Mouse (Mus musculus) cerebellum, postnatal 10 days (tissue): ENCODE measurements around the gene 1700021F05Rik.
"Not testable (repeated sequence)": the region's sequence is repeated elsewhere in the genome, so short reads cannot be mapped to it uniquely, and the experiment has no call there.

Experiments
- DNase-seq, 2 experiments: peaks; one replicate each; pipeline ENCODE4 v3.0.0; 2021; ENCODE audit warnings: mixed read lengths in 2 of 2

The 1700021F05Rik gene

GRCm38 (mm10) chr10:43537652-43538051 is 3.1 kb downstream of the 1700021F05Rik start:
- DNase-seq: no peak

GRCm38 (mm10) chr10:43534382-43534781 is 6.4 kb downstream of the 1700021F05Rik start:
- DNase-seq: no peak

DNA sequence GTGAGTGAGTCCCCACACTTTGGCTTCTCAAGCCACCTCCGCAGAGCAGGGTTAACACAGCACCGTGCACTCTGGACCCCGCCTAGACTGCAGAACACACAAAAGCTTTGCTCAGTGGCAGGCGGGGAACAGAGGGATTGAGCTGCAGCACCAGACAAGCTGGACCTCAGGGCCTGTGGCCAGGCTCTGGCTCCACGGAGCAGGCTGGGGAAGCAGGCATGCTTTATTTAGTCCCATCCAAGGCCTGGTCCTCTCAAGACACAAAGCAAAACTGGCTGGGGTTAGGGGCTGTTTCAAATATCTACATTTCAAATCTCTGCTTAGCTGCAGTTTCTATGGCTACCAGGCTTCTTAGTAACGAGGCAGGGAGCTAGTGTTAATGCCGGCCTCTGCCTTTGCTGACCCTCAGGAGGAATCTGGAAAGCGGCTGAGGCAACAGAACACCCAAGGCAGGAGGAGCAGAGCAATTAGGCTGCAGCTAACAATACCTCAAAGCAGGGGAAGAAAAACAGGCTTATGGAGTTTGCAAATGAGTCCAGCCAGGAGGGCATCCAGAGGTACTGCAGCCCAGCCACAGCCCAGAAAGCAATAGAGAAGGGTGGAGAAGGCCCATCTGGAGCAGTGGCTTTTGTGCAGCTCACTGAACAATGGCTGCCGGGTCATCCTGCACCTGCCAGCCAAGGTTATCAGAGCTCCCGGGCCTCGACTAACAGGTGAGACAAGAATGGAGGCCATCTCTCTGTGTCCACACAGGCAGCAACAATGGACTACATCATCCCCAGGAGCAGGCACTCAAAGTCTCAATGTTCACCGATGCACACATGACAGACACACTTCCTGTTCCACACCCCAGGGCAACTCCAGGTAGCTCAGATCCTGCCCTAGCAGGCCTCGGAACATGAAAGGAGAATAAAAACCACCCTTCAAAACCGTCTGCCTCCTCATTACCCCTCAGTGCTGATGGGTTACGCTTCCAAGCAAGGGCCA is 13.2 kb downstream of the 1700021F05Rik start:
- DNase-seq: peak; percentile 26 to 44

DNA sequence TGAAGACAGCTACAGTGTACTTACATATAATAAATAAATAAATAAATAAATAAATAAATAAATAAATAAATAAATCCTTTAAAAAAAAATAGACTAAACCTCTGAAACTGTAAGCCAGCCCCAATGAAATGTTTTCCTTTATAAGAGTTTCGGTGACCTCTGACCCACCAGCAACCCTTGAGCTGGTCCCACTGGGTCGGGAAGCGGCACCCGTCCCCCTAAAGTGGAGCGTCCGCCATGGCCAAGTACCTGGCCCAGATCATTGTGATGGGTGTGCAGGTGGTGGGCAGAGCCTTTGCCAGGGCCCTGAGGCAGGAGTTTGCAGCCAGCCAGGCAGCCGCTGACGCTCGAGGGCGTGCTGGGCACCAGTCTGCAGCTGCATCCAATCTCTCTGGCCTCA is 16.9 kb downstream of the 1700021F05Rik start, which contains the start of gene Gm9803:
Gm9803 (plus strand) TSS at position 154 of the 400 bp plus-strand sequence.
- DNase-seq: not testable (repeated sequence)

GRCm38 (mm10) chr10:43519977-43520376 is 20.8 kb downstream of the 1700021F05Rik start:
- DNase-seq: no peak

- no peak for DNase-seq
These were observed 22.4 kb downstream of the 1700021F05Rik start for GRCm38 (mm10) chr10:43518368-43518767.

- peak; percentile 63 to 68 for DNase-seq
These were observed 23.0 kb downstream of the 1700021F05Rik start for GRCm38 (mm10) chr10:43517836-43518235.

GRCm38 (mm10) chr10:43516992-43517660 is 23.7 kb downstream of the 1700021F05Rik start:
- peak in 1 of 2 experiments; percentile 24 for DNase-seq

DNA sequence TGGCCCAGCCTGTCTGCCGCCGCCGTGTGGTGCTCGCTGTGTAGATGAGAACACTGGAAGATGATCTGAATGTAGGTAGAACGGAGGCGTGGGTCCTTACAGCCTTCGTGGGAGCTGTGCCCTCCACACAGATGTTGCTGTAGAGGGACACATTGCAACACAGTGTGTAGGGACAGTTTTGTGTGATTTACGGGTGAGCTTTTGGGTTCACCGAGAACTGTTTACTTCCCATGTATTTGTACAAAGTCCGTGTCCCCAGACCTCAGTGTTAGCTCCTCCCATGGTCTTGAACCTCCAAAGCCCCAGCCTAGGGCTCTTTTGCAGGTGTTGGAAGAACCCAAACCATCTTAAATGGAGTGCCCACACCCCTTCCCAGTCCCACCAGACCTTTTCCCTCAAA is 27.8 kb downstream of the 1700021F05Rik start:
- no peak for DNase-seq

GRCm38 (mm10) chr10:43509228-43509627 is 31.6 kb downstream of the 1700021F05Rik start:
- DNase-seq: no peak

DNA sequence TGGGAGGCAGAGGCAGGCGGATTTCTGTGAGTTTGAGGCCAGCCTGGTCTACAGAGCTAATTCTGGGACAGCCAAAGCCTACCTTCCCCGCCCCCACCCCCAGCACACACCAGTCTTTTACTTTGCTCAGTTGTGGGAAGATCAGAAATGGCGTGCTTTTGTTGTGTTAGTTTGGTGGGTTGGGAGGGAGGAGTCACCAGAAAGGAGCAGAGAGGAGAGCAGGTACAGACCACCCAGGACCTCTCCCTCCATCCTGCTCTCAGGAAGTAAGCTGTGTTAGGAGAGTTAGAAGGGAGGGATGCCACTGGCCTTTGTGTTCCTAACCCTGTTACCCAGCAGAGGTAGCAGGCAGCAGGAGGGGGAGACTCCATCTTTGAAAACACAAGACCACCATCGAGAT is 33.7 kb downstream of the 1700021F05Rik start:
- DNase-seq: no peak

- no peak for DNase-seq
These were observed 36.5 kb downstream of the 1700021F05Rik start for GRCm38 (mm10) chr10:43504291-43504690.

DNA sequence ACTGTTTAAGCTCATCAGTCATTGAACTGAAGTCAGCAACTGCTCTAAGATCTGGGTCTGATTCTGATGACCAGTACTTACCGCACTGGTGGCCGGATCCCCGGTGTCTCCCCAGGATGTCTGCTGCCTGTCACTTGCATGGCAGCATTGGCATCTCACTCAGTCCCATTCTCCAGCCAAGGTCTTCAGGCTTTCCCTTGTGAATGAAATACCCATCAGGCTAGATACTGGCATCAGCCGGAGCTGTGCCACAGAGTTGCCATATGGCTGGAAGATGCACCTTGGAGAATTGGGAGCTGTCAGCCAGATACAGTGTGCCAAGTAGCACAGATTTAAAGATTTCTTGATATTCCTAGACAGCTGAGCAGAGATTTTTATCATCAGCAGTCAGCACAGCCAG is 38.2 kb downstream of the 1700021F05Rik start:
- DNase-seq: peak; percentile 70 to 77

- DNase-seq: peak; percentile 61 to 63
These were observed 49.9 kb downstream of the 1700021F05Rik start for GRCm38 (mm10) chr10:43490846-43491245.

DNA sequence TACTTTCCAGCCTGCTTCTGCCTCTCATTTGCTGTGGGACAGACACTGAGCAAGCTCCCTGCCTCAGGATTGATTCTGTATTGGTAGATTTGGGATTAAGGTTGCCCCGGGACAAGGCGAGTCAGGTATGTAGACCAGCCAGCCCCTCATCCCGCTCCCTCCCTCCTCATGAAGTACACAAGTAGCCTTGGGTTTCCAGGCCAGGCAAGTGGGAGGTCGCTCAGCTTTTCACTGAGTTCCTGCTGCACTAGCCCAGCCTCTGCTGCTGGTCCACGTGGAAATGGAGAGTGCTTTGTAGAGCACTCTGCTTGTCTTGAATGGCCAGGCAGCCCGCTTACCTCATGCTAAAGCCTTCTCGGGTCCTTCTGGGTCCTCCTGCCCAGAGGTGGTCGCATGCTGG is 50.8 kb downstream of the 1700021F05Rik start:
- no peak for DNase-seq

DNA sequence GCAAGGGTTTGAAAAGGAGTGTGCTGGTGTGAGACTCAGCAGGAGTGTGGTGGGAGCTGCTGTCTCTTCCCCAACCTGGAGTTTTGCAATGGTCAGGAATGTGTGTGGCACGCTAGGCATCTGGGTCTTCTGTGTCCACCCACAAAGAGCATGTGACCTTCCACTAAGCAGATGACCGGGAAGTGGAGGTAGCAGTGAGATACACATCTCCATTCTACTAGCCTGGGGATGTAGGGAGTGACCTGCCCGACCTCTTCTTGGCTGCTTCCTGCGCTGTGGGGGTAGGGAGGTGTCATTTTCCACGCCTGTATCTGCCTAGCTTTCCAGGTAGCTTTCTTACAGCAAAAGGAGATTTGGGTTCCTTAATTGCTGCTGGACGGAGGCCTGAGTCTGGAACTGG is 51.2 kb downstream of the 1700021F05Rik start:
- no peak for DNase-seq

DNA sequence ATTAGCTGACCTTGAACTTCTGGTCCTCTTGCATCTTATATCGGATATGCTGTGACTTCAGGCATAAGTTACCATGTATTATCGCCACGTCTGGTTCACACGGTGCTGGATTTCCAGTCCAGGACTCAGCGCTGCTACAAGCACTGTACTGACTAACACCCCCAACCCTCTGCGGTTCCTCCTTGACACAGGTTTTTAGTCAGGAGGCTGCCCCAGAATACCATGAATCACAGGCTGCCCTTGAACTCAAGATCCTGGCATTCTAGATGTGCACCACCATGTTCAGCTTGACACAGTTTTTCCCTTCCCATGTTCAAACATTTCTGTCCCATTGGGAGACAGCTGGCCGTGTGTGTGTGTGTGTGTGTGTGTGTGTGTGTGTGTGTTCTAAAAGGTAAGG is 51.7 kb downstream of the 1700021F05Rik start:
- DNase-seq: no peak

- no peak for DNase-seq
These were observed 52.5 kb downstream of the 1700021F05Rik start for GRCm38 (mm10) chr10:43488258-43488657.

DNA sequence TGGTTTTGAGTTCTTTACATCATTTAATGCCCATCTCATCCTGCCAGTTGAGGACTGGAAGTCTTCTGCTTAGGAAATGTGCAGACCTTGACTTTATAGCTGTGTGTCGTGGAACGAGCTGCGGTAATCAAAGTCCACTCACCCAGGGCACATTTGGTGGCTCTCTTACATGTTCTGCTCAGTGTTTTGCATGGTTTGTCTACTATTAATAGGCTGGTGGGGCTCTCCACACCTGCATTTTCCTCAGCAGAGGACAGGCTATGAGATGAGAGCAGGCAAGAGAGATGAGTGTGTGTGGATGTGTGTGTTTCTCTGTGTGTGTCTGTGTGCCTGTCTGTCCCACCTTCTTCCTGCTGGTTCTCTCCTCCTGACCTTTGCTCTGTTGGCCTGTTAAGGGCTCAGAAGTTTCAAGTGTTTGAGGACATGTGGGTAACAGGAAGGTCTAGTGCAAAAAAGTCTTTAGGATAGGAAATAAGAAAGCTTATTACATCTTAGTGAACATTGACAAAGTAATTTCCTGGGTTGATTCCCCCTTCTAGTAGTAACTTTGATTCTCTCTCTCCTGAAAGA is 53.3 kb downstream of the 1700021F05Rik start:
- DNase-seq: no peak

DNA sequence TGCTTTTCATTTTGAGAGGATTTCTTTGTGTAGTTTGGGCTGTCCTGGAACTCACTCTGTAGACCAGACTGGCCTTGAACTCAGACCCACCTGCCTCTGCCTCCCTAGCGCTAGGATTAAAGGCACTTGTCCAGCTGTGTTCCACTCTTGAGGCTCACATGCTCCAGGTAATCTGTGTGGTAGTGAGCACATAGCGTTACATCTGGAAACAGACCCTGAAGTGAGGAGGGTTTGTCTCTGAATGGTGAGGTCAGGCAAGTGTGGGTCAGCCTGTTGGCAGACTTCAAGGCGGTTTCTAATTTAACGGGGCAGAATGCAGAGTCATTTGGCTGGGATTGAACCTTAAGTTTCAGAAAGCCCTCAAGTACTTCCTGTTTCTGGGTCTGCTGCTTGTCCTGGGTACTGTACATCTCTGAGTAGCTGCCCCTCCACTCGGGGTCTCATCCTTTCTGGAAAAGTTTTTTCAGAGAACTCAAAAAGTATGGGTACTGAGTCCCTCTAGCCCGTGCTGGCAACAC is 55.0 kb downstream of the 1700021F05Rik start:
- no peak for DNase-seq

GRCm38 (mm10) chr10:43483426-43483995 is 57.3 kb downstream of the 1700021F05Rik start:
- DNase-seq: peak in 1 of 2 experiments; percentile 57

DNA sequence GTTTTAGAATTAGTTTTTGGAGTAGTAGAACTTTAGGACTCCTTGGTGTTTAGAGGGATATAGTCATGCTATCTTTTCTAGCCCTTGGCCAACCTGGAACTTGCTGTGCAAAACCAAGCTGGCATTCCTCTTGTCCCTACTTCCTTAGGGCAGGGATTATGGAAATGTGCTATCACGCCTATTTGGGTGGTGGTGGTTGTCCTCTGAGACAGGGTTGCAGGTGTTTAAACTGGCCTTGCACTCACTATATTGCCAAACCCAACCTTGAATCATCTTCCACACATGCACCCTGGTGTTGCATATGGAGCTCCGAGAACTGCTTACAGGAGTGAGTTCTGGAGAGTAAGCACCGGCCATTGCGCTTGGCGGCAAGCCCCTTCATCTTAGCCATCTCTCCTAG is 58.8 kb downstream of the 1700021F05Rik start:
- no peak for DNase-seq

- DNase-seq: no peak
These were observed 59.6 kb downstream of the 1700021F05Rik start for GRCm38 (mm10) chr10:43481179-43481578.
